Mouse (Mus musculus) intestine, embryonic 15.5 days (tissue): ENCODE measurements around the gene Tmem125. TPM values are rescaled to one million over a fixed set of nuclear protein-coding genes. Genes with fewer than 3 reads are reported as not detected.
A peak's percentile ranks its signal among the peaks of the same experiment; 100 is the strongest.
"Not testable (repeated sequence)": the region's sequence is repeated elsewhere in the genome, so short reads cannot be mapped to it uniquely, and the experiment has no call there.

Source experiments
- ATAC-seq: fragments of 200-750 bp; cut with Nextera tagmentation; 2 replicates; pipeline ENCODE4 v1.8.0; 2017; ENCODE audit warnings: moderate TSS enrichment, moderate library complexity
- H3K27ac ChIP-seq: fragments of 300-500 bp; sonication (generic); 2 replicates; pipeline ENCODE4 v1.5.1; 2015; ENCODE audit warnings: mild to moderate bottlenecking, inconsistent platforms
- H3K27me3 ChIP-seq: fragments of 300-500 bp; sonication (generic); replicated peaks from 2 replicates; pipeline ENCODE4 v1.6.1; 2015; ENCODE audit warnings: inconsistent platforms
- H3K36me3 ChIP-seq: fragments of 300-500 bp; sonication (generic); 2 replicates; pipeline ENCODE4 v1.6.1; 2015; ENCODE audit warnings: inconsistent platforms
- H3K4me1 ChIP-seq: fragments of 300-500 bp; sonication (generic); replicated peaks from 2 replicates; pipeline ENCODE4 v1.6.1; 2015; ENCODE audit warnings: inconsistent platforms
- H3K4me2 ChIP-seq: fragments of 300-500 bp; sonication (generic); replicated peaks from 2 replicates; pipeline ENCODE4 v1.6.1; 2015; ENCODE audit warnings: mild to moderate bottlenecking, inconsistent platforms
- H3K4me3 ChIP-seq: fragments of 300-500 bp; sonication (generic); replicated peaks from 2 replicates; pipeline ENCODE4 v1.5.1; 2015; ENCODE audit warnings: inconsistent platforms
- H3K9ac ChIP-seq: fragments of 300-500 bp; sonication (generic); 2 replicates; pipeline ENCODE4 v1.6.1; 2015; ENCODE audit warnings: inconsistent platforms
- H3K9me3 ChIP-seq: fragments of 300-500 bp; sonication (generic); 2 replicates; pipeline ENCODE4 v1.6.1; 2016; ENCODE audit warnings: inconsistent platforms
- WGBS: fragments of 180-500 bp; shearing (Covaris S2); methylation state at CpG from one replicate; pipeline ENCODE4 v1.1.7; 2015; 5-methylcytosine and 5-hydroxymethylcytosine counted together
- polyA plus RNA-seq: library from polyadenylated mRNA; unstranded; fragments of >200 nt; fragmentation: Nextera tagmentation; extraction: Ambion mirVana; gene quantifications from 2 replicates; pipeline ENCODE4 v1.2.1, GENCODE M21; 2015

Tmem125 gene
- polyA plus RNA-seq, 1 experiment from 2014 or later = 10.7 TPM

DNA sequence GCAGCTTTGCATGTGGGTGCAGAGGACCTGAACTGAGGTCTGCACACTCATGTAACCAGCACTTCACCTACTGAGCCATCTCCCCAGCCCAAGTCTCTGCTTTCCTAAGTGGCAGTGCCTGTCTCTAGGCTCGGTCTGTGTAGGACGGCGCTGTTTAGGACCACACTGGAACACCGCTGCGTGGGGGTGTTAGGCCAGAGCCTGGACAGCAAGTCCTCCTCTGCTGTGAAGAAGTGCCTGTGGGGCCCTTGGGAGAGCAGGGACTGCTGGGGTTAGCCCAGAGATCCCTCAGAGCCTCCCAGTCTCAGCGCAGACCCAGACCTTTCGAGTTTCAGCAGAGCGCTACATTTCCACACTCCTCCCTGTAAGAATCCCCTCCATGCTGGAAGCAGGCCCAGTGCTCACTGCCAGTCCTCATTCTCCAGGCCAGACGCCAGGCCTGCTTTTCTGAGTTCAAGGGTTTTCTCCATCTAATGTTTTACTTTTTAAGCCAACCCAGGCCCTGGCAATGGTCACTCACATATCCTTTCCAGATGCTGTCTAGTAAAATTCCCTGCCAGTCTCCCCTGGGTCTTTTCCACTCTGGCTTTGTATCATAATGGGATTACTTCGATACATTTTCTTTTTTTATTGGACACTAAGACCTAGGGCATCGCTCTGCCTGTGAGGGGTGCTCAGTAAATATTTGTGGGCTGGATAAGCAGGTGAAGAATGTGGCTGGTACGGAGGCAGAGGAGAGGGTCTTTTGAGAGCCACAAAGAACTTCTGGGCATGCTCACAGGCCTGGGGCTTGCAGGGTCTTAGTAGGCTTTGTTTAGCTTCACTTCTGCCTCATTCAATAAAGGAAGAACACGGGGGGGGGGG lies 20.4 kb upstream of the Tmem125 start:
- WGBS = 74% methylated on average over 13 of the region's 13 CpGs
- Histone ChIP-seq H3K9ac (no peak overlapping the region), H3K4me1 (no peaks in the 10 kb centered on the region), H3K27ac (0 out of 2 replicates have a peak overlapping the region, but pooled peaks have one; percentile 19), H3K4me3 (no peak overlapping the region), H3K9me3 (no peaks in the 10 kb centered on the region), H3K4me2 (no peak overlapping the region), H3K36me3 (no peaks in the 10 kb centered on the region), H3K27me3 (no peaks in the 10 kb centered on the region)
- 0 out of 2 replicates have a peak, but pooled peaks have one; percentile 33 for ATAC-seq

DNA sequence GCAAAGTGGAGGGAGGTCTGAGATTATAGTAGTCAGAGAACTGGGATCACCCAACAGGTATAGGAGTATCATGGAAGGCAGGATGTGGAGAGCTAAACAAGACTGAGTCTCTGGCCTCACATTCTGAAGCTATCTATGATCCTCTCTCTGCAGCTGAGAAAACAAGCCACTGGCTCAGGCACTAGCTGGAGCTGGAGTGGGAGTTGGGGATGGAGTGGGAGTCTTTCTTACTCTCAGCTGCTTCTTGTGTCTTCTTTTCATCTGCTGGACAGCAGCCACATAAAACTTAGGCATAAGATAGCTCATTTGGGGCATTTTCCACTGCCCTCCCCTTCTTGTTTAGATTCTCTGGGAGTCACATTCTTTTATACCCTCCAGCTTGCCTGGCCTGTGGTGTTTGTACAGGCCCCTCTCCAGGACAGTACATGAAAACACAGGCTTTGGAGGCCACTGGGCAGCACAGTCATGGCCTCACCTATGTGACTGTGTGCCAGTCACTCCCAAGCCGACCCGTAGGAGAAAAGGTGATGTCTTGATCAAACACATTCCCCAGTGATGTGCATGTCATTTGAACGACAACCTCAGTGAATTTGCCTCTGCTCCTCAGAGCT lies 9.3 kb upstream of the Tmem125 start:
- ATAC-seq = no peak
- no peak overlapping the region for H3K27ac ChIP-seq
- WGBS = 74% methylated on average over 3 of the region's 3 CpGs

DNA sequence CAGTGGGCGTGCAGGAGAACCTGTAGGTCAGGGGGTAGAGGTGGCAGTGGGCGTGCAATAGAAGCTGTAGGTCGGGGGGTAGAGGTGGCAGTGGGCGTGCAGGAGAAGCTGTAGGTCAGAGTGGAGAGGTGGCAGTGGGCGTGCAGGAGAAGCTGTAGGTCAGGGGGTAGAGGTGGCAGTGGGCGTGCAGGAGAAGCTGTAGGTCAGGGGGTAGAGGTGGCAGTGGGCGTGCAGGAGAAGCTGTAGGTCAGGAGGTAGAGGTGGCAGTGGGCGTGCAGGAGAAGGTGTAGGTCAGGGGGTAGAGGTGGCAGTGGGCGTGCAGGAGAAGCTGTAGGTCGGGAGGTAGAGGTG lies 4.3 kb upstream of the Tmem125 start:
- not testable (repeated sequence) for H3K36me3 ChIP-seq, ATAC-seq, H3K4me1 ChIP-seq, H3K9ac ChIP-seq, H3K27me3 ChIP-seq, H3K4me3 ChIP-seq, H3K27ac ChIP-seq, H3K4me2 ChIP-seq, H3K9me3 ChIP-seq
- 86% methylated on average over 10 of the region's 10 CpGs for WGBS

More for the DNA sequence above, 9.3 kb upstream of the Tmem125 start:
- no peaks in the 10 kb centered on the region for H3K4me1 ChIP-seq
- H3K9me3 ChIP-seq = no peaks in the 10 kb centered on the region
- no peak overlapping the region for H3K4me2 ChIP-seq
- H3K4me3 ChIP-seq = no peak overlapping the region
- no peaks in the 10 kb centered on the region for H3K27me3 ChIP-seq
- H3K36me3 ChIP-seq = no peaks in the 10 kb centered on the region
- no peak overlapping the region for H3K9ac ChIP-seq

DNA sequence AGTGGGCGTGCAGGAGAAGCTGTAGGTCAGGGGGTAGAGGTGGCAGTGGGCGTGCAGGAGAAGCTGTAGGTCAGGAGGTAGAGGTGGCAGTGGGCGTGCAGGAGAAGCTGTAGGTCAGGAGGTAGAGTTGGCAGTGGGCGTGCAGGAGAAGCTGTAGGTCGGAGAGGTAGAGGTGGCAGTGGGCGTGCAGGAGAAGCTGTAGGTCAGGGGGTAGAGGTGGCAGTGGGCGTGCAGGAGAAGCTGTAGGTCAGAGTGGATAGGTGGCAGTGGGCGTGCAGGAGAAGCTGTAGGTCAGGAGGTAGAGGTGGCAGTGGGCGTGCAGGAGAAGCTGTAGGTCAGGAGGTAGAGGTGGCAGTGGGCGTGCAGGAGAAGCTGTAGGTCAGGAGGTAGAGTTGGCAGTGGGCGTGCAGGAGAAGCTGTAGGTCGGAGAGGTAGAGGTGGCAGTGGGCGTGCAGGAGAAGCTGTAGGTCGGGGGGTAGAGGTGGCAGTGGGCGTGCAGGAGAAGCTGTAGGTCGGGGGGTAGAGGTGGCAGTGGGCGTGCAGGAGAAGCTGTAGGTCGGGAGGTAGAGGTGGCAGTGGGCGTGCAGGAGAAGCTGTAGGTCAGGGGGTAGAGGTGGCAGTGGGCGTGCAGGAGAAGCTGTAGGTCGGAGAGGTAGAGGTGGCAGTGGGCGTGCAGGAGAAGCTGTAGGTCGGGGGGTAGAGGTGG lies 3.7 kb upstream of the Tmem125 start:
- H3K9me3 ChIP-seq, H3K4me2 ChIP-seq, H3K4me3 ChIP-seq, H3K9ac ChIP-seq, H3K36me3 ChIP-seq, H3K27ac ChIP-seq, H3K27me3 ChIP-seq, H3K4me1 ChIP-seq, ATAC-seq: not testable (repeated sequence)
- WGBS = 85% methylated on average over 23 of the region's 23 CpGs

DNA sequence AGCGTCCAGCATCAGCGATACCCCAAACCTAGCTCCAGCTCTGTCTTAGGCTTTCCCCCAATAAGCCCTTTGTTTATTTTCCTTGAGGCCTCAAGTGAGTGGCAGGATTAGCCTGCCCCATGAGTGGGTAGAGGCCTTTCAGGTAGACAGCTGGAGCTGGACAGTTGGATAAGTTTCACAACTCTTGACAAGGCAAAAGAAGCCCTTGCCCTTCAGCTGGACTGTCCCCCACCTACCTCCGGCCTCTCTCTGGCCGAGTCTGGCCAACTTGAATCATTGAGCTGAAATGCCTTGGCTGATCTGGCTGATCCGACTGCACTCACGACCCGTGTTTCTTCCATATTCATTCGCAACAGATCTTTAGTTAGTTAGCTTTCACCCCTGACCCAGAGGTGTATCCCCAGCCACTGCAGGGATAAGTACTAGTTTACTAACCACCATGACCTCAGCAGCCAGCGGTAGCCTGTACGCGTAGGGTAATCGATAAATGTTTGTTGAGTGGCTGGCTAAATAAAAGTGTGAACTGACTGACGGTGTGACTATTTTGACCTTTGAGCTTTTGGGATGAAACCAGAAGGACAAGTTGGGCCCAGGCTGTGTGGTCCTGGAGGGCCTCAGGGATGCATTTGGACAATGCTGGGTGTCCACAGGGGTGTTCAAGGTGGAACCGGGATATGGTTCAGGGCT lies 740 bp upstream of the Tmem125 start:
- H3K4me3 ChIP-seq = peak overlapping the region; percentile 37
- peak overlapping the region; percentile 86 for H3K27ac ChIP-seq
- H3K9ac ChIP-seq = peak overlapping the region; percentile 29; the same call in 1 of the 2 replicates
- H3K36me3 ChIP-seq = no peaks in the 10 kb centered on the region
- H3K27me3 ChIP-seq = 0 out of 2 replicates have a peak, but pooled peaks cover 5% of the 10 kb centered on the region
- H3K9me3 ChIP-seq = no peaks in the 10 kb centered on the region
- peak; percentile 26 for ATAC-seq
- H3K4me2 ChIP-seq = peak overlapping the region; percentile 61
- WGBS = 59% methylated on average over 14 of the region's 14 CpGs
- H3K4me1 ChIP-seq = no peaks in the 10 kb centered on the region

DNA sequence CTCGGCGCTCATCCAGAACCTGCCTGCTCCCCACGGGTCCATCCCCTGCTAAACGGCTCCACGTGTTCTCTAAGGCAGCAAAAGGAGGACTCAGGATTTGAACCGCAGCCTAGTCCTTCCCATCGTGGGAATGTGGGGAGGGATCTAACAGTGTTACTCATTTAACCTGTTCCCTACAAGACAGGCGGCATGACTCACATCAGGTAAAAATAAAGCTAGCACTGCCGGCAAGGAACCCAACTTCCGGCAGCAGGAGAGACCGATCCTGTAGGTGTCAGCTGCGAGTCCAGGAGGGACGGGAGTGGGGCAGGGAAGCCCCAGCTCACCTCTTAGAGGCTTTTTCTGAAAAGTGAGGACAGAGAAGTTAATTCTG lies 700 bp downstream of the Tmem125 start:
- 12% methylated on average over 13 of the region's 13 CpGs for WGBS
- 0 out of 2 replicates have a peak, but pooled peaks cover 5% of the 10 kb centered on the region for H3K27me3 ChIP-seq
- H3K9me3 ChIP-seq = no peaks in the 10 kb centered on the region
- ATAC-seq = peak; percentile 66
- peak overlapping the region; percentile 29; the same call in 1 of the 2 replicates for H3K9ac ChIP-seq
- peak overlapping the region; percentile 37 for H3K4me3 ChIP-seq
- peak overlapping the region; percentile 61 for H3K4me2 ChIP-seq
- H3K27ac ChIP-seq = peak overlapping the region; percentile 86
- 0 out of 2 replicates have a peak, but pooled peaks cover 2% of the 10 kb centered on the region for H3K4me1 ChIP-seq
- H3K36me3 ChIP-seq = no peaks in the 10 kb centered on the region

DNA sequence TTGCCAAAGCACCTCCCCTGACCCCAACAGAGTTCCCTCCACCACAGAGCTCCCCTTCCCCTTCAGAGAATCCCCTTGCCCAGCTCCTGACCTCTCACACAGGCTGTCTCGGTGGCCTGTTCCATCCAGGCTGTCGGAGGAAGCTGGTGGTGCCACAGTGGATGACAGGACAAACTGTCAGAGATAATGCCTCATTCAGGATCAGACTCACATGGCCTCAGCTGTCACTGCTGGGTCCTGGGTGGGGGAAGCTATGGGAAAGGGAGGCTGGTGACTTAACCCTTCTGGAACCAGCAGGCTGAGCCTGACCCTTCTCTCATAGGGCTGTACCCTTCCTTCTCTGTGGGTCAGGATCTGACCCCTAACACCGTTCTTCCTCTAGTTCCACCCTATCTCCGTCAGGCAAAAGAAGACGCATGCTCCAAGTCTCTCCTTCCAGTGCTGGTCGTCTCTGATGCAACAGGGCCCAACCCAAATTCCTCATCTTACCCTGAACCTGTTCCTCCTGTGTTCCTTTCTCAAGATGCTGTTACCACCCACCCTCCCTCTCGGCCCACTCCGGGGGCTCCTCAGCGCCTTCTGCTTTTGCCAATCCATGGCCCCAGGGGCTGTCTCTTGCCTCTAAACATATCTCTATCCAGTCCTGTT lies 1.2 kb downstream of the Tmem125 start:
- H3K36me3 ChIP-seq = no peaks in the 10 kb centered on the region
- H3K9ac ChIP-seq = no peak overlapping the region
- ATAC-seq = no peak; the same call in 1 of the 2 replicates

DNA sequence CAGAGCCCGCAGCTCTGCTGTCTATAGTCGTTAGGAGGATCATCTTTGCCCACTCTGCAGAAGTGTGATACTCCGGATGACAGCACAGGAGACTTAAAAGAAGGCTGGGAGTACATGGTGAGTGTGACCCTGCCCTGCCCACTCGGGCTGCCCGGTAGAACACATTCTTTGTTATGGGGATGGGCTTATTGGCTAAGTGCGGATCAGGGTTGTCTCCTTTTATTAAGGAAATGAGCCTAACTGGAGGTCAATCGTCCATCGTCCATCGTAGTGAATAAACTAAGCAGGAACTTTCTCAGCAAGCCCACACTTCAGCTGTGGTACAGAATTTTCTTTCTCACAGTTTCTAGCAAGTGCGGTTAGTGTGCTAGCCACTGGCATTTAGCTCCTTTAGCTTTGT lies 3.9 kb downstream of the Tmem125 start:
- H3K4me3 ChIP-seq = no peak overlapping the region
- WGBS = 40% methylated on average over 10 of the region's 10 CpGs
- no peak for ATAC-seq

More for the DNA sequence above, 1.2 kb downstream of the Tmem125 start:
- H3K4me3 ChIP-seq = peak overlapping the region; percentile 37
- no peaks in the 10 kb centered on the region for H3K9me3 ChIP-seq
- 0 out of 2 replicates have a peak, but pooled peaks cover 5% of the 10 kb centered on the region for H3K4me1 ChIP-seq
- peak overlapping the region; percentile 86 for H3K27ac ChIP-seq
- peak overlapping the region; percentile 61 for H3K4me2 ChIP-seq
- 0 out of 2 replicates have a peak, but pooled peaks cover 2% of the 10 kb centered on the region for H3K27me3 ChIP-seq
- WGBS = 44% methylated on average over 9 of the region's 9 CpGs

DNA sequence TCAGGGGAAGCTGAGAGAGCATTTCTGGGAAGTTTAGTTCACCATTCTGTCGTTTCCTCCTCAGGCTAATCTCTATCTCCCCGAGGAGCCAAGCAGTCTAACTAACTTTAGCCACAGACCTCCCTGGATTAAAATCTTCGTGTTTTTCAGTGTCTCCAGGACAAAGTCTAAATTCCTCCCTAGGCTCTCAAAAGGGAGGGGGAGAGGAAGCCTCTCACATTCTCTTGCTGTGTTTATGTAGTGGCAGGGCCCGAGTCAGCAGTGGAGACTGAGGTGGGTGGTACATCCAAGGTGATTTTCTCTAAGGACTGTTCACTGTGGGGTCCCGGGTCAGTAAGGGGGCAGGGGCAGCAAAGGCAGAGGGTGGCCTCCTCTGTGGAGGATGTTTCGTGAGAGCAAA lies 6.0 kb downstream of the Tmem125 start:
- no peaks in the 10 kb centered on the region for H3K27me3 ChIP-seq
- WGBS = 24% methylated on average over 6 of the region's 6 CpGs
- 0 out of 2 replicates have a peak overlapping the region, but pooled peaks have one; percentile 9 for H3K27ac ChIP-seq
- H3K36me3 ChIP-seq = no peaks in the 10 kb centered on the region
- no peak overlapping the region for H3K4me2 ChIP-seq
- no peaks in the 10 kb centered on the region for H3K9me3 ChIP-seq
- H3K4me1 ChIP-seq = 0 out of 2 replicates have a peak, but pooled peaks cover 10% of the 10 kb centered on the region
- H3K4me3 ChIP-seq = no peak overlapping the region
- no peak overlapping the region for H3K9ac ChIP-seq
- ATAC-seq = no peak

More for the DNA sequence above, 3.9 kb downstream of the Tmem125 start:
- no peak overlapping the region for H3K9ac ChIP-seq
- H3K36me3 ChIP-seq = no peaks in the 10 kb centered on the region
- H3K27me3 ChIP-seq = no peaks in the 10 kb centered on the region
- H3K9me3 ChIP-seq = no peaks in the 10 kb centered on the region
- H3K27ac ChIP-seq = no peak overlapping the region
- H3K4me1 ChIP-seq = 0 out of 2 replicates have a peak, but pooled peaks cover 10% of the 10 kb centered on the region
- no peak overlapping the region for H3K4me2 ChIP-seq

DNA sequence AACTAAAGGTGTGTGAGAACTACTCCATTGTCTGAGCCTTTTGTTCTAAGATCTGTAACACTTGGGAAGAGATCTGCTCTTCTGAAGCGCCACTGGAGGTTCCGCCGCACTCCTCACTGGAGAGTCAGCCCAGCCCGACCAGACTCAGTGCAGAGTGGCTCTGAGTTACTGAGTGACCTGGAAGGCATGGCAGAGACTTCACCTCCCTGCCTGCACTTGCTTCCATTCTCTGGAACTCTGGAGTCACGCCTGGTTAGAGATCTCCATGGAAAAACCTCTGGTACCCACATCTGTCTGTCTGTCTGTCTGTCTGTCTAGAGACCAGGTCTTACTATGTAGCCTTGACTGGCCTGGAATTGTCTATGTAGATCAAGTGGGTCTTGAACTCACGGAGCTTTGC lies 8.2 kb downstream of the Tmem125 start:
- Histone ChIP-seq H3K9me3 (no peaks in the 10 kb centered on the region), H3K36me3 (no peaks in the 10 kb centered on the region), H3K27ac (no peak overlapping the region), H3K4me3 (no peak overlapping the region), H3K9ac (no peak overlapping the region), H3K4me1 (0 out of 2 replicates have a peak, but pooled peaks cover 10% of the 10 kb centered on the region), H3K27me3 (no peaks in the 10 kb centered on the region), H3K4me2 (no peak overlapping the region)
- ATAC-seq = no peak
- WGBS = 90% methylated on average over 6 of the region's 6 CpGs

DNA sequence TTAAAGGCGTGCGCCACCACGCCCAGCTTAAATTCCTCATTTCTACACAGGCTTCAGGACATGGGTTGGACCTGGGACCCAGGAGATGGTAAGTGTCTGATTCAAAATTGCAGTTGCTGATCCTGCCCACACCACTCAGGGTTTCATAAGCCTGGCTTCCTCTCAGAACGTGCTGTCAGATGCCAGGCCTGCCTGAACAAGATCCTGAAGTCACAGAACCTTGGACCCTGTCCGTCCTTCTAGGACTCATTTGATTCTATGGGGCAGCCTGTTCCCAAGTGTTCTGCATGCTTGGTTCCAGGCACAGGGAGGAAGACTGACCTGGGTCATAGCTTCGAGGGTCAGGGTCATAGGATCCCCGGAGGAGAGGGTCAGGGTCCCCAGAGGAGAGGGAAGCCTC lies 10.2 kb downstream of the Tmem125 start:
- ATAC-seq = no peak
- H3K9me3 ChIP-seq = no peaks in the 10 kb centered on the region
- no peak overlapping the region for H3K27ac ChIP-seq
- H3K4me3 ChIP-seq = no peak overlapping the region
- WGBS = 85% methylated on average over 7 of the region's 7 CpGs
- H3K9ac ChIP-seq = no peak overlapping the region
- no peaks in the 10 kb centered on the region for H3K36me3 ChIP-seq
- H3K27me3 ChIP-seq = no peaks in the 10 kb centered on the region
- H3K4me2 ChIP-seq = no peak overlapping the region
- H3K4me1 ChIP-seq = 0 out of 2 replicates have a peak, but pooled peaks cover 10% of the 10 kb centered on the region
